ENCODE assay signal across 8 mouse cellular contexts in genomic region chr19:21781066-21781786, GRCm38 (mm10). TPM values are rescaled to one million over a fixed set of nuclear protein-coding genes. Genes with fewer than 3 reads are reported as not detected.
DNase-seq lines count a peak whose midpoint lies in the region; ATAC-seq and TF ChIP-seq lines count a peak whose summit lies in the region.

No protein-coding gene starts in this region.

- no peaks in the 10 kb centered on the region for H3K9me3 ChIP-seq in limb, embryonic 12.5 days

- no peaks in the 10 kb centered on the region for H3K27me3 ChIP-seq in limb, embryonic 12.5 days
- H3K27me3 ChIP-seq in thymus, adult 2 months (ENCODE audit: control insufficient read depth, insufficient read depth, low read length) = no peaks in the 10 kb centered on the region; the same call in 1 of the 2 replicates

- peak overlapping the region; percentile 82 for H3K27ac ChIP-seq in limb, embryonic 12.5 days
- H3K27ac ChIP-seq in thymus, adult 2 months (ENCODE audit: control insufficient read depth, insufficient read depth, low read length) = no peak overlapping the region

- H3K4me1 ChIP-seq in limb, embryonic 12.5 days (replicated peaks) = peaks cover 56% of the 10 kb centered on the region
- peaks cover 18% of the 10 kb centered on the region for H3K4me1 ChIP-seq in thymus, adult 2 months (replicated peaks; ENCODE audit: control insufficient read depth, insufficient read depth, low read length)

- intact Hi-C loops in gastrocnemius, postnatal 14 days (cut with DNase I; ENCODE audit: low total_unique reads) = no loop called here

- TF ChIP-seq POLR2A in thymus, adult 2 months (IDR thresholded peaks at IDR 0.05; ENCODE audit: control insufficient read depth, extremely low read depth, insufficient read depth, low read length, poor library complexity) = no peak

- no peak for TF ChIP-seq CTCF in thymus, adult 2 months (IDR thresholded peaks at IDR 0.05; ENCODE audit: borderline replicate concordance, control insufficient read depth, extremely low read depth, insufficient read depth, low read length, poor library complexity)

- H3K4me2 ChIP-seq in limb, embryonic 12.5 days = peak overlapping the region; percentile 71

- DNase-seq in cerebellum, adult 9-11 months = peak; percentile 44
- no peak for DNase-seq in cerebellum, postnatal 25 days
- peak; percentile 51 to 52 for DNase-seq in right cerebral cortex, postnatal 10 days (ENCODE audit: low spot score in 2 of 2)
- DNase-seq in right cerebral cortex, adult 18-20 months = no peak
- DNase-seq in retina, postnatal 1 day = peak; percentile 69
- DNase-seq in gastrocnemius, postnatal 14 days = no peak
- no peak for DNase-seq in thymus, adult 2 months

- ATAC-seq in limb, embryonic 12.5 days (ENCODE audit: insufficient number of reproducible peaks, insufficient read depth, low FRiP score, low TSS enrichment, low read depth) = no peak

- H3K4me3 ChIP-seq in limb, embryonic 12.5 days (replicated peaks) = peak overlapping the region; percentile 82
- H3K4me3 ChIP-seq in thymus, adult 2 months (ENCODE audit: control insufficient read depth, insufficient read depth, low read length) = no peak overlapping the region

- H3K9ac ChIP-seq in limb, embryonic 12.5 days (replicated peaks) = no peak overlapping the region

- WGBS in limb, embryonic 12.5 days = 48% methylated on average over 7 of the region's 7 CpGs
- 92% methylated on average over 7 of the region's 7 CpGs for WGBS in thymus, adult 2 months

- no peaks in the 10 kb centered on the region for H3K36me3 ChIP-seq in limb, embryonic 12.5 days
- H3K36me3 ChIP-seq in thymus, adult 2 months (ENCODE audit: control insufficient read depth, insufficient read depth, low read length) = no peaks in the 10 kb centered on the region

RNA-seq across cellular contexts. Expression of gene Cemip2, which starts 3.1 kb away (rescaled TPM):
- polyA plus RNA-seq in limb, embryonic 12.5 days (2016; fragmentation: Nextera tagmentation; extraction: Ambion mirVana) = 49.8 and 50.3 TPM in 2 replicates
- 1 to 10 TPM; 6.4 to 7.7 TPM for total RNA-seq in gastrocnemius, postnatal 14 days (2021)
- polyA plus RNA-seq in thymus, adult 2 months (2012; rRNA removed) = 3.1 TPM in 2 replicates

Comparison
In these comparisons a context has a peak if more than half of its experiments do, and no peak if none do; other contexts are left out.
1. DNase-seq: peak in cerebellum, adult 9-11 months (single experiment), right cerebral cortex, postnatal 10 days (2 of 2) and retina, postnatal 1 day (single experiment); none in cerebellum, postnatal 25 days (0 of 2), right cerebral cortex, adult 18-20 months (single experiment), gastrocnemius, postnatal 14 days (single experiment) and thymus, adult 2 months (single experiment).
2. RNA of gene Cemip2, which starts 3.1 kb away (polyA plus RNA-seq): 49.8 to 50.3 TPM in limb, embryonic 12.5 days; 3.1 TPM in thymus, adult 2 months; every median in the first group is over 10 times any median in the second.